Mouse (Mus musculus) liver, adult 2 months (tissue): Measurements from ENCODE around the gene Kcnh2. TPM values are rescaled to one million over a fixed set of nuclear protein-coding genes. Genes with fewer than 3 reads are reported as not detected.
A peak's percentile ranks its signal among the peaks of the same experiment; 100 is the strongest.

Source experiments
- DNase-seq: peaks from one replicate; pipeline ENCODE4 v3.0.0-alpha.2; 2011; ENCODE audit warnings: low read depth, low spot score; ENCODE audit errors: extremely low read depth
- H3K27ac ChIP-seq: fragments of 200-500 bp; replicated peaks from 2 replicates; pipeline ENCODE4 v1.5.1; 2012; ENCODE audit warnings: low read depth, mild to moderate bottlenecking, control low read depth, inconsistent platforms, low read length; ENCODE audit not compliant: insufficient read depth
- H3K27me3 ChIP-seq: fragments of 200-500 bp; 2 replicates; pipeline ENCODE4 v1.6.1; 2012; ENCODE audit warnings: mild to moderate bottlenecking, moderate library complexity, low read length, inconsistent platforms; ENCODE audit not compliant: control insufficient read depth, insufficient read depth
- H3K36me3 ChIP-seq: fragments of 200-500 bp; 2 replicates; pipeline ENCODE4 v1.6.1; 2012; ENCODE audit warnings: low read length, inconsistent platforms; ENCODE audit not compliant: control insufficient read depth, insufficient read depth
- H3K4me1 ChIP-seq: fragments of 200-500 bp; 2 replicates; pipeline ENCODE4 v1.6.1; 2011; ENCODE audit warnings: low read length; ENCODE audit not compliant: control insufficient read depth, insufficient read depth
- H3K4me3 ChIP-seq: fragments of 200-500 bp; 2 replicates; pipeline ENCODE4 v1.5.1; 2011; ENCODE audit warnings: low read depth, mild to moderate bottlenecking, control low read depth, low read length, moderate library complexity; ENCODE audit not compliant: insufficient read depth
- H3K79me2 ChIP-seq: fragments of 200-500 bp; 2 replicates; pipeline ENCODE4 v1.6.1; 2012; ENCODE audit warnings: inconsistent platforms, mild to moderate bottlenecking, low read length, moderate library complexity; ENCODE audit not compliant: control insufficient read depth, insufficient read depth
- H3K9ac ChIP-seq: fragments of 200-500 bp; 2 replicates; pipeline ENCODE4 v1.6.1; 2012; ENCODE audit warnings: low read depth, mild to moderate bottlenecking, control low read depth, inconsistent platforms, low read length
- CTCF ChIP-seq: fragments of 200-500 bp; IDR thresholded peaks from 2 replicates; pipeline ENCODE4 v1.5.1; 2011; ENCODE audit warnings: low read depth, low read length, control low read depth
- POLR2A ChIP-seq: fragments of 200-500 bp; IDR thresholded peaks from 2 replicates; pipeline ENCODE4 v1.6.1; 2011; ENCODE audit warnings: low read length, control low read depth; ENCODE audit not compliant: insufficient read depth; ENCODE audit errors: extremely low read depth
- WGBS: fragments of 180-500 bp; shearing (Covaris S2); methylation state at CpG from one replicate; pipeline ENCODE4 v1.1.7; 2018; 5-methylcytosine and 5-hydroxymethylcytosine counted together
- polyA plus RNA-seq: library from polyadenylated mRNA; depleted of rRNA; stranded (reverse); fragments of >200 nt; gene quantifications from 2 replicates; pipeline ENCODE4 v1.2.3, GENCODE M21; 2012
- total RNA-seq: library from RNA; depleted of rRNA; stranded (reverse); fragments of >200 nt; gene quantifications from 2 replicates; pipeline ENCODE4 v1.2.3, GENCODE M21; 2014

The Kcnh2 gene
- total and polyA plus RNA-seq, 2 experiments = not detected

GRCm38 (mm10) chr5:24356764-24357163 is 5.4 kb upstream of the Kcnh2 start:
- 59% methylated on average over 4 of the region's 4 CpGs for WGBS
- Histone ChIP-seq H3K27me3 (peaks cover 15% of the 10 kb centered on the region), H3K9ac (no peak overlapping the region), H3K4me3 (no peak overlapping the region), H3K4me1 (peaks cover 2% of the 10 kb centered on the region), H3K36me3 (no peaks in the 10 kb centered on the region), H3K79me2 (no peaks in the 10 kb centered on the region), H3K27ac (no peak overlapping the region)
- TF ChIP-seq CTCF (no peak), POLR2A (no peak)
- no peak for DNase-seq

DNA sequence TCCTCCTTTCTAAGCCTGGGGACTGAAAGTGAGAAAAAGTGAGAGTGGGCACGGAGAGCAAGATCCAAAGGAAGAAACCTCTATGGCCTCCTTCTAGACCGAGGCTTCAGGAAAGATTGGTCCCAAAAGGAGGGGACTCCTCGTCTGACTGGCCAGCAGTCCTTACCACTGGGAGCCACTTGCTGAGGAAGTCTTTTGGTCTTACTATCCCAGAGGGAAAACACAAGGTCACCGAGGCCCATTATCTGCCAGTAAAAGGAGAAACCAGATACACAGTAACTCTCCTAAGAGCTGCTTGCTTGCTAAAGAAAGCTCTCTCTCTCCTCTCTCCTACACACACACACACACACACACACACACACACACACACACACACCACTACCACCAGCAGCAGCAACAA is 1.9 kb upstream of the Kcnh2 start:
- Histone ChIP-seq H3K79me2 (no peaks in the 10 kb centered on the region), H3K9ac (no peak overlapping the region), H3K4me1 (peaks cover 6% of the 10 kb centered on the region), H3K4me3 (no peak overlapping the region), H3K27me3 (peaks cover 44% of the 10 kb centered on the region), H3K36me3 (no peaks in the 10 kb centered on the region), H3K27ac (no peak overlapping the region)
- TF ChIP-seq POLR2A (no peak), CTCF (no peak)
- no peak for DNase-seq
- 59% methylated on average over 4 of the region's 4 CpGs for WGBS

DNA sequence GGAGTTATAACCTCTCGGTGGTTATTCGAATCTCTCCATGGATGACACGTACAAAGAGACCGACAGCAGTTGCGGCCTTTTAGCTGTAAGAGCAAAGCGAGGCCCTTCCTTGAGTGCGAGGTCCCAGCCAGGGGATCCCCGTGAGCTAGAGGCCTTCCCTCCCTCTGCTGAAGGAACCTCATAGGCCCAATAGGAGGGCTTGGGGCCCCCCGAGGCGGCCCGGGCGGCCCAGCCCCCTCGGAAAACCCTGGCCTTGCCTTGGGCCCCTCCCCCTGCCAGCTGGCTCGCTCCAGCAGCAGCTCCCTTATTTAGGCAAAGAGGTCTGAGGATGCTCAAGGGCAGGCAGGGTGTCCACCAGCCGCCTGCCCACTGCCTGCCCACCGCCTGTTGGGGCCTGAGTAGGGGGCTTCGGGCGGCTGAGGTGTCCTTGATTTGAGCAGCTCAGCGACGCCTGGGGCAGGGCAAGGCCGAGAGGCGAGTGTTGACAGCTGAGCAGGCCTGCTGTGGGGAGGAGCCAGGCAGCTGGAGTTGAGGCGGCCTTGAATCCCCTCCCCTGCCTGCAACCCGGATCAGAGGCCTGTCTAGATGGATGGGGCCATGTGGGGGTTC is 951 bp upstream of the Kcnh2 start:
- Histone ChIP-seq H3K4me3 (no peak overlapping the region), H3K27ac (no peak overlapping the region), H3K79me2 (no peaks in the 10 kb centered on the region), H3K36me3 (no peaks in the 10 kb centered on the region), H3K9ac (no peak overlapping the region), H3K4me1 (peaks cover 8% of the 10 kb centered on the region), H3K27me3 (peaks cover 47% of the 10 kb centered on the region)
- TF ChIP-seq CTCF (no peak), POLR2A (no peak)
- no peak for DNase-seq
- 16% methylated on average over 24 of the region's 24 CpGs for WGBS

GRCm38 (mm10) chr5:24351701-24352171 is 332 bp upstream of the Kcnh2 start:
- H3K27me3 ChIP-seq = peaks cover 47% of the 10 kb centered on the region
- 5% methylated on average over 23 of the region's 41 CpGs for WGBS

DNA sequence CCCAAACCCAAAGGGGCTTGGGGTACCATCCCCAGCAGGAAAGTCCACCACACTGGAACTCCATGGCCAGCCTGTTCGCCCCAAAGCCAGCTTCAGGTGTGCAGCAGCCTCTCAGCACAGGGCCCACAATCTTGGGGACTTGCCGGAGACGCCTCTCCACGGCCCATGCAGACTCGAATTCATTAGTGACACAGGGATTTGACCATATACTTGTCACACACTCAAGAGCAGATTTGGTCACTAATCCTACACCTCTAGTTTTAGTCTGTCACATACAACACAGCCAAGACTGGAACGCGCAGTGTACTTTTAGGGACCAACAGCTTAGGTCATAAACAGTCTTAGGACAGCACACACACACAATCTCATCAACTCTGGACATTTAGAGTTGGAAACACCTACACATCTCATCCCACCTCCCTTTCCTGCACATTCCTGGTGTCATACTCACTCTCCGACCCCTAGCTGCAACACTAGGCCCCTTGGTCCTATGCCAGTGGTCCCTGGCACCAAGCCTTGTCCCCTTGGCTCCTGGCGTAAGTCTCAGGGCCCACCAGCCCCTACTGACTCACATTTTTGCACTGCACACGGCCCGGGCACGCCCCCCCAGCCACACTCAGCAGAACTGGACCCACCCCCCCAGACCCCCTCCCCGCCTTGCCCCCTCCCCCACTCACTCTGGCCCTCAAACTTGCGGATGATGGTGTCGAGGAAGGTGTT is 713 bp downstream of the Kcnh2 start:
- TF ChIP-seq CTCF (no peak), POLR2A (no peak)
- Histone ChIP-seq H3K79me2 (no peaks in the 10 kb centered on the region), H3K4me1 (peaks cover 8% of the 10 kb centered on the region), H3K36me3 (no peaks in the 10 kb centered on the region), H3K9ac (no peak overlapping the region), H3K27me3 (peaks cover 47% of the 10 kb centered on the region), H3K4me3 (no peak overlapping the region), H3K27ac (no peak overlapping the region)
- DNase-seq = no peak
- WGBS = 59% methylated on average over 14 of the region's 15 CpGs

More at GRCm38 (mm10) chr5:24351701-24352171, 332 bp upstream of the Kcnh2 start:
- peaks cover 8% of the 10 kb centered on the region for H3K4me1 ChIP-seq
- H3K27ac ChIP-seq = no peak overlapping the region
- no peaks in the 10 kb centered on the region for H3K36me3 ChIP-seq
- TF ChIP-seq POLR2A (no peak), CTCF (no peak)
- H3K79me2 ChIP-seq = no peaks in the 10 kb centered on the region
- H3K9ac ChIP-seq = no peak overlapping the region
- peak overlapping the region; percentile 18; the same call in 1 of the 2 replicates for H3K4me3 ChIP-seq
- DNase-seq = no peak

DNA sequence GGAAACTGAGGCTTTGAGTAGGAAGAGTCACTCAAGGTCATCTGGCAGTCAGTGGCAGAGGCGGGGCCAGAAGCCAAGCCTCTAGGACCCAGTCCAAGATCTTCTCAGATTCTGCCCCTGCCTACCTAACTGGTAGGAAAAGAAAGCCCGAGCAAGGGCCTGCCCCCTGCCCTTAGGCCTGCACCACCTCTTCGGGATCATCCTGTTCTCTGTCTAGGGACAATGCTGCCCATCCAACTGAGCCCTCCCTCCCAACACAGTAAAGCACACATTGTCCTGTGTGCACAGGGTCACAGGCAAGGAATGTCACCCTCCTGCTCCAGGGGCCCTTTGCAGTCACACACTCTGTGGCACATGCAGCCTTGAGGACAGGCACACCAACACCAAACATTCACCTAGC is 1.3 kb downstream of the Kcnh2 start:
- no peak overlapping the region for H3K4me3 ChIP-seq
- peaks cover 47% of the 10 kb centered on the region for H3K27me3 ChIP-seq
- no peak overlapping the region for H3K9ac ChIP-seq
- TF ChIP-seq CTCF (no peak), POLR2A (no peak)
- no peaks in the 10 kb centered on the region for H3K79me2 ChIP-seq
- DNase-seq = no peak
- H3K27ac ChIP-seq = no peak overlapping the region
- 67% methylated on average over 3 of the region's 3 CpGs for WGBS
- H3K36me3 ChIP-seq = no peaks in the 10 kb centered on the region
- peaks cover 8% of the 10 kb centered on the region for H3K4me1 ChIP-seq
